Mouse (Mus musculus) neural tube, embryonic 14.5 days (tissue): Measurements from ENCODE around the gene Hes1. TPM values are rescaled to one million over a fixed set of nuclear protein-coding genes. Genes with fewer than 3 reads are reported as not detected.
A peak's percentile ranks its signal among the peaks of the same experiment; 100 is the strongest.
"Not testable (repeated sequence)": the region's sequence is repeated elsewhere in the genome, so short reads cannot be mapped to it uniquely, and the experiment has no call there.

Source experiments
- ATAC-seq: fragments of 200-750 bp; cut with Nextera tagmentation; 2 replicates; pipeline ENCODE4 v1.8.0; 2017; ENCODE audit warnings: low read depth, mild to moderate bottlenecking, moderate TSS enrichment, moderate library complexity
- H3K27ac ChIP-seq: fragments of 300-500 bp; sonication (generic); 2 replicates; pipeline ENCODE4 v1.5.1; 2014; ENCODE audit warnings: low read depth, mild to moderate bottlenecking, control low read depth, low read length, moderate library complexity, mixed read lengths
- H3K27me3 ChIP-seq: fragments of 300-500 bp; sonication (generic); 2 replicates; pipeline ENCODE4 v1.6.1; 2014; ENCODE audit warnings: low read length; ENCODE audit not compliant: control insufficient read depth, insufficient read depth
- H3K36me3 ChIP-seq: fragments of 300-500 bp; sonication (generic); 2 replicates; pipeline ENCODE4 v1.6.1; 2014; ENCODE audit warnings: low read length, mixed read lengths; ENCODE audit not compliant: control insufficient read depth, insufficient read depth
- H3K4me1 ChIP-seq: fragments of 300-500 bp; sonication (generic); 2 replicates; pipeline ENCODE4 v1.6.1; 2014; ENCODE audit warnings: low read length; ENCODE audit not compliant: control insufficient read depth, insufficient read depth
- H3K4me2 ChIP-seq: fragments of 300-500 bp; sonication (generic); 2 replicates; pipeline ENCODE4 v1.6.1; 2014; ENCODE audit warnings: mild to moderate bottlenecking, low read depth, low read length, control low read depth
- H3K4me3 ChIP-seq: fragments of 300-500 bp; sonication (generic); 2 replicates; pipeline ENCODE4 v1.5.1; 2014; ENCODE audit warnings: low read depth, low read length, control low read depth, mixed read lengths
- H3K9ac ChIP-seq: fragments of 300-500 bp; sonication (generic); replicated peaks from 2 replicates; pipeline ENCODE4 v1.6.1; 2014; ENCODE audit warnings: low read depth, mild to moderate bottlenecking, control low read depth, low read length, mixed read lengths
- H3K9me3 ChIP-seq: fragments of 300-500 bp; sonication (generic); 2 replicates; pipeline ENCODE4 v1.6.1; 2016; ENCODE audit warnings: low read length; ENCODE audit not compliant: control insufficient read depth
- WGBS: fragments of 180-500 bp; shearing (Covaris S2); extraction: QIAGEN DNeasy Blood & Tissue Kit; methylation state at CpG from one replicate; pipeline ENCODE4 v1.1.7; 2014; 5-methylcytosine and 5-hydroxymethylcytosine counted together
- polyA plus RNA-seq: library from polyadenylated mRNA; unstranded; fragments of >200 nt; fragmentation: Nextera tagmentation; extraction: Ambion mirVana; gene quantifications from 2 replicates; pipeline ENCODE4 v1.2.1, GENCODE M21; 2014

Gene Hes1
- polyA plus RNA-seq, 1 experiment from 2014 or later: 8.1 TPM

- 0 out of 2 replicates have a peak, but pooled peaks cover 3% of the 10 kb centered on the region for H3K4me1 ChIP-seq
- H3K36me3 ChIP-seq: no peaks in the 10 kb centered on the region
- H3K9me3 ChIP-seq: no peaks in the 10 kb centered on the region
- no peak overlapping the region for H3K27ac ChIP-seq
- H3K27me3 ChIP-seq: no peaks in the 10 kb centered on the region
- H3K4me3 ChIP-seq: no peak overlapping the region
- WGBS: 5% methylated on average over 3 of the region's 3 CpGs
- H3K4me2 ChIP-seq: no peak overlapping the region
- ATAC-seq: 0 out of 2 replicates have a peak, but pooled peaks have one; percentile 23
- no peak overlapping the region for H3K9ac ChIP-seq
Measured at GRCm38 (mm10) chr16:30102982-30103381, 38.8 kb downstream of the Hes1 start.

GRCm38 (mm10) chr16:30103495-30103894, 39.3 kb downstream of the Hes1 start:
- 0 out of 2 replicates have a peak, but pooled peaks cover 3% of the 10 kb centered on the region for H3K4me1 ChIP-seq
- H3K4me3 ChIP-seq: no peak overlapping the region
- no peak overlapping the region for H3K9ac ChIP-seq
- no peaks in the 10 kb centered on the region for H3K9me3 ChIP-seq
- no peak overlapping the region for H3K4me2 ChIP-seq
- 52% methylated on average over 6 of the region's 6 CpGs for WGBS
- H3K36me3 ChIP-seq: no peaks in the 10 kb centered on the region
- H3K27ac ChIP-seq: no peak overlapping the region
- no peaks in the 10 kb centered on the region for H3K27me3 ChIP-seq
- ATAC-seq: no peak

DNA sequence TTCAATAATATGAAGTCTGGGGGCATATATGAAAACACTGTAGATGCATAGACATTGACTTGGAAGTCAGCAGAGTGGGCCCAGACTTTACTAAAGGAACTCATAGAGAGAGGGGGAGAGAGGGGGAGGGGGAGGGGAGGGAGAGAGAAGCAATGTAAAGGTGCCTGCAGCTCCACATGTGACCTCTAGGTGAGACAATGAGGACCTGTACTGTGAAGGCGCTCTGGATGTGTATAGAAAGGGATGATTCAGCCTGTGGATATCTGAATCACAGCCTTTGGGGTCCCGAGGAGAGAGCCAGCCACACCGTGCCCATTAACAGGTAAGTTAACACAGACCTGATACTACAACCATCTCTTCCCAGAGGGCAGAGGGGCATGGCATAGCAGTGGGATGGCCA, 40.2 kb downstream of the Hes1 start:
- H3K27me3 ChIP-seq: no peaks in the 10 kb centered on the region
- H3K9ac ChIP-seq: no peak overlapping the region
- no peak overlapping the region for H3K4me2 ChIP-seq
- no peaks in the 10 kb centered on the region for H3K36me3 ChIP-seq
- 94% methylated on average over 3 of the region's 3 CpGs for WGBS
- H3K4me3 ChIP-seq: no peak overlapping the region
- no peak overlapping the region for H3K27ac ChIP-seq
- H3K4me1 ChIP-seq: 0 out of 2 replicates have a peak, but pooled peaks cover 3% of the 10 kb centered on the region
- ATAC-seq: no peak
- H3K9me3 ChIP-seq: no peaks in the 10 kb centered on the region

DNA sequence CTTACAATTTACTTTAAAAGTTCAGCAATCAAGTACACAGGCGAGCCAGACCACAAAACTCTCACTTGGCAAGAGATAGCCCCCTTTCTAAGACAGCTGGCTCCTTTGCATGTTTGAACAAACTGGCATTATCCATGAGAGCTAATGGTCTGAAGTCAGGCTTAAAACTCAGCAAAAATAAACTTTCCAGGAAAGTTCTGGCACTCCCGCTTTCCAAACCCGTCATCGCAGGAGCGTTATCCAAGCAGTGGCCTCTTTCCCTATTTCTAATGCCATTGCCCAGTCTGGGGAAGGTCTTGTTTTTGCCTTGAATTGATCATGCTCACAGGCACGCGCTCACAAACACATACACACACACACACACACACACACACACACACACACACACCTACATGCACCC, 41.3 kb downstream of the Hes1 start:
- Histone ChIP-seq H3K4me2 (no peak overlapping the region), H3K4me3 (no peak overlapping the region), H3K9ac (no peak overlapping the region), H3K36me3 (no peaks in the 10 kb centered on the region), H3K27me3 (no peaks in the 10 kb centered on the region), H3K4me1 (0 out of 2 replicates have a peak, but pooled peaks cover 3% of the 10 kb centered on the region), H3K9me3 (peaks cover 3% of the 10 kb centered on the region; the same call in 1 of the 2 replicates), H3K27ac (no peak overlapping the region)
- ATAC-seq: no peak
- 96% methylated on average over 7 of the region's 7 CpGs for WGBS

- H3K4me3 ChIP-seq, H3K9me3 ChIP-seq, H3K36me3 ChIP-seq, H3K9ac ChIP-seq, H3K27me3 ChIP-seq, H3K27ac ChIP-seq, H3K4me1 ChIP-seq, H3K4me2 ChIP-seq, ATAC-seq: not testable (repeated sequence)
- WGBS: 79% methylated on average over 11 of the region's 11 CpGs
Measured at GRCm38 (mm10) chr16:30108167-30108566, 44.0 kb downstream of the Hes1 start.

DNA sequence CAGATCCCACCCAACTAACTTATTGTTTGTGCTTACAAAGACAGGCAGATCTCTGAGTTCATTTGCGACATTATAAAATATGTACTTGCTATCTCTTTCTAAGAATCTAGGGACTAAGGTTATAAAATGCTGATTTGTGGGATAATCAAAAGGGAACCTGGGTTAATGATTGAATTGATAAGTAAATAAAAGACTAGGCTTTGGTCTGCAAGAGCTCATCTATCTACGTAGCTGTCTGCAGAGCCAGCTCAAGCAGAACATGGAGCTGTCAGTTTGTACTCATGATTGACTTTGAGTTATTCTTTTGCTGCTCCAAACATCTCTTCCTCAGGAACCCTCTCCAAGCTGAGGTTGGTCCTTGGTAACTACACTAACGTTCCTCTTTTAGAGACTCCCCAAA, 46.3 kb downstream of the Hes1 start:
- no peaks in the 10 kb centered on the region for H3K4me1 ChIP-seq
- no peak for ATAC-seq
- H3K27ac ChIP-seq: no peak overlapping the region
- no peak overlapping the region for H3K9ac ChIP-seq
- no peak overlapping the region for H3K4me2 ChIP-seq
- no peaks in the 10 kb centered on the region for H3K27me3 ChIP-seq
- peaks cover 3% of the 10 kb centered on the region; the same call in 1 of the 2 replicates for H3K9me3 ChIP-seq
- WGBS: 88% methylated on average over 3 of the region's 3 CpGs
- H3K4me3 ChIP-seq: no peak overlapping the region
- H3K36me3 ChIP-seq: no peaks in the 10 kb centered on the region

GRCm38 (mm10) chr16:30111069-30111468, 46.9 kb downstream of the Hes1 start:
- no peaks in the 10 kb centered on the region for H3K36me3 ChIP-seq
- H3K4me2 ChIP-seq: no peak overlapping the region
- no peak overlapping the region for H3K9ac ChIP-seq
- no peaks in the 10 kb centered on the region for H3K27me3 ChIP-seq
- ATAC-seq: no peak
- H3K27ac ChIP-seq: no peak overlapping the region
- H3K9me3 ChIP-seq: peaks cover 3% of the 10 kb centered on the region; the same call in 1 of the 2 replicates
- no peak overlapping the region for H3K4me3 ChIP-seq
- H3K4me1 ChIP-seq: no peaks in the 10 kb centered on the region

DNA sequence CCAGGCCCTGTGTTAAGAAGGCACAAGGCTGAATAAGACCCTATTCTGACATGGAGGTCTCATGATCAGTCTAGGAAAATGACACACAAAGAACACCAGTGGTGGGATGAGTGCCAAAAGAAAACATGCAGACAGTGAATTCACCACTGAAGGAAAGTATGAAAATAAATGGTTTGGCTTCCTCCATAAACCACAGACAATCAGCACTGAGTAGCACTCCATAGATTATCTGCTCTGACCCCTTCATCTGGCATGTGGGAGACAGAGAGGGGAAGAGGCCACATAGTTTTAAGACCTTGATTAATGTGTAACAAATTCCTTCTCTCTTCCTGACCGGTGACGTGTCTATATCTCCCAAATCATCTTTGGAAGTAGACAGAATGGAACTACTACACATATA, 47.4 kb downstream of the Hes1 start:
- Histone ChIP-seq H3K36me3 (no peaks in the 10 kb centered on the region), H3K4me3 (no peak overlapping the region), H3K9me3 (peaks cover 3% of the 10 kb centered on the region; the same call in 1 of the 2 replicates), H3K4me1 (no peaks in the 10 kb centered on the region), H3K27ac (no peak overlapping the region), H3K27me3 (no peaks in the 10 kb centered on the region), H3K9ac (no peak overlapping the region), H3K4me2 (no peak overlapping the region)
- WGBS: 72% methylated on average over 2 of the region's 2 CpGs
- ATAC-seq: no peak

- H3K36me3 ChIP-seq: no peaks in the 10 kb centered on the region
- H3K27me3 ChIP-seq: no peaks in the 10 kb centered on the region
- no peak overlapping the region for H3K4me3 ChIP-seq
- H3K27ac ChIP-seq: no peak overlapping the region
- H3K9me3 ChIP-seq: peaks cover 3% of the 10 kb centered on the region; the same call in 1 of the 2 replicates
- no peak for ATAC-seq
- H3K4me1 ChIP-seq: no peaks in the 10 kb centered on the region
- H3K9ac ChIP-seq: no peak overlapping the region
- WGBS: 35% methylated on average over 3 of the region's 3 CpGs
- no peak overlapping the region for H3K4me2 ChIP-seq
Measured at GRCm38 (mm10) chr16:30113170-30113569, 49.0 kb downstream of the Hes1 start.
